Mouse (Mus musculus): ENCODE data around the gene Tedc2. TPM values are rescaled to one million over a fixed set of nuclear protein-coding genes. Genes with fewer than 3 reads are reported as not detected.
A peak's percentile ranks its signal among the peaks of the same experiment; 100 is the strongest.

Gene Tedc2
- polyA plus RNA-seq, 1 experiment, result 4.2 TPM

DNA sequence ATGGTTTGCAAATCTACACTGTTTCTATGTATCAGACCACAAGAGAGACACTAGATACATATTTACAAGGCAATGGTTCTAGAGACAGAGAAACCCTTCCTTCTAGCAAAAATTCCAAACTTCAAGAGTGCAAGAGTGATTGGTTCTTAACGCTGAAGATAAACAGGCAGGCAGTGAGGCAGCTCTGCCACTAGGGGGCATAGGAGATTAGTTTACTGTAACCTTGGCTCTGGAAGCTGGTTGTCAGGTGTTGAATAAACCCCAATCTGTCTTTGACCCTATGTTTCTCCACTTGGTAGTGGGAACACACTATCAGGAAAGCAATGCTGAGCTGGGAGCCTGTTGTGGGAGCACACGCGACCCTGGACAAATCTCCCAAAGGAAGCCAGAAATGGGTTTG, 47.2 kb downstream of the Tedc2 start:
- no peaks in the 10 kb centered on the region for H3K36me3 ChIP-seq (ENCODE audit: control insufficient read depth, insufficient read depth, low read length)
- no peaks in the 10 kb centered on the region for H3K27me3 ChIP-seq (ENCODE audit: control insufficient read depth, insufficient read depth, low read length)
- peak; percentile 54; the same call in 1 of the 2 replicates for TF ChIP-seq CTCF (IDR thresholded peaks at IDR 0.05; ENCODE audit: extremely low read depth, insufficient read length, insufficient replicate concordance, low read depth, low read length)
- TF ChIP-seq POLR2A (IDR thresholded peaks at IDR 0.05; ENCODE audit: low read depth, low read length), result no peak
- H3K4me1 ChIP-seq (ENCODE audit: control insufficient read depth, insufficient read depth, insufficient read length, low read length), result peaks cover 6% of the 10 kb centered on the region; the same call in 1 of the 2 replicates
- no peak overlapping the region for H3K4me3 ChIP-seq (ENCODE audit: low read depth, low read length)
- H3K27ac ChIP-seq (ENCODE audit: insufficient read depth, low read depth, low read length), result no peak overlapping the region
- WGBS, result 7% methylated on average over 3 of the region's 3 CpGs

DNA sequence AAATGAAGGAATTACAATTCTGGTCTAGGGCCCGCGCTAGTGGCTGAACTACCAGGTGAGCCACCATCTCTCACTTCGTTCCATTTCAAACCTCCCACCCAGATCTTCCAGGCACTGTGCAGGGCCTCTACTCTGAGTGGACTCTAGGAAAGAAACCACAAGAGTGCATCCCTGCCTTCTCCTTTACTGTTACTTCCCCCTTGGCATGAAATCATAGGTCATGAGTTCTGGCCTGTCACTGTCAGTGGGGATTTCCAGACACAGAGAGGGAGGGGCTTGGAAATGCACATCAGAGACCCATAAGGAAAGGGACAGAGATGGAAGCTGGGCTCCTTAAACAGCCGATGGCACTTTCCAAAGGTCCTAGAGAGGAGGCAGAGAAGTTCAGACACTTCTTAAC, 48.9 kb downstream of the Tedc2 start:
- TF ChIP-seq POLR2A (IDR thresholded peaks at IDR 0.05; ENCODE audit: low read depth, low read length), result no peak
- no peak for TF ChIP-seq CTCF (IDR thresholded peaks at IDR 0.05; ENCODE audit: extremely low read depth, insufficient read length, insufficient replicate concordance, low read depth, low read length)
- no peak overlapping the region for H3K27ac ChIP-seq (ENCODE audit: insufficient read depth, low read depth, low read length)
- no peaks in the 10 kb centered on the region for H3K27me3 ChIP-seq (ENCODE audit: control insufficient read depth, insufficient read depth, low read length)
- H3K4me3 ChIP-seq (ENCODE audit: low read depth, low read length), result no peak overlapping the region
- WGBS, result 81% methylated on average over 4 of the region's 4 CpGs
- peaks cover 7% of the 10 kb centered on the region for H3K36me3 ChIP-seq (ENCODE audit: control insufficient read depth, insufficient read depth, low read length)
- H3K4me1 ChIP-seq (ENCODE audit: control insufficient read depth, insufficient read depth, insufficient read length, low read length), result peaks cover 11% of the 10 kb centered on the region

DNA sequence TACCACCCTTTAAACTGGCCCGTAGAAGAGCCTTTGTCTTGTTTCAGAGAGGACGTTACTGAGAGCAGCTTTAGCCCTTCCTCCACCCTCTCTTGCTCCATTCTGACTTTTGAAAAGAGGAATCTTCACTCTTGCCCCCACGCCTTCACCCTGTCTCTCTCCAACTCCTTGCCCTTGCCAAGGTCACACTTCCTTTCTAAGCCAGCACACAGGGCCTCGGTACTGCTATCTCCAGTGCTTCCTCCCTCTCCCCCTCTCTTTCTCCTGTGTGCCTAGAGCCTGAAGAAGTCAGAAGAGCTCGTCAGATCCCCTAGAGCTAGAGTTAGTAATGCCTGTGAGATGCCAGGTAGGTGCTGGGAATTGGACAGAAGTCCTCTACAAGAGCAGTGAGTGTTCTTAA, 49.9 kb downstream of the Tedc2 start:
- Histone ChIP-seq H3K27ac (ENCODE audit: insufficient read depth, low read depth, low read length) (0 out of 2 replicates have a peak overlapping the region, but pooled peaks have one; percentile 4), H3K4me3 (ENCODE audit: low read depth, low read length) (no peak overlapping the region), H3K36me3 (ENCODE audit: control insufficient read depth, insufficient read depth, low read length) (peaks cover 10% of the 10 kb centered on the region), H3K4me1 (ENCODE audit: control insufficient read depth, insufficient read depth, insufficient read length, low read length) (peaks cover 11% of the 10 kb centered on the region), H3K27me3 (ENCODE audit: control insufficient read depth, insufficient read depth, low read length) (no peaks in the 10 kb centered on the region)
- TF ChIP-seq POLR2A (IDR thresholded peaks at IDR 0.05; ENCODE audit: low read depth, low read length) (no peak), CTCF (IDR thresholded peaks at IDR 0.05; ENCODE audit: extremely low read depth, insufficient read length, insufficient replicate concordance, low read depth, low read length) (no peak)
- 77% methylated on average over 5 of the region's 5 CpGs for WGBS

DNA sequence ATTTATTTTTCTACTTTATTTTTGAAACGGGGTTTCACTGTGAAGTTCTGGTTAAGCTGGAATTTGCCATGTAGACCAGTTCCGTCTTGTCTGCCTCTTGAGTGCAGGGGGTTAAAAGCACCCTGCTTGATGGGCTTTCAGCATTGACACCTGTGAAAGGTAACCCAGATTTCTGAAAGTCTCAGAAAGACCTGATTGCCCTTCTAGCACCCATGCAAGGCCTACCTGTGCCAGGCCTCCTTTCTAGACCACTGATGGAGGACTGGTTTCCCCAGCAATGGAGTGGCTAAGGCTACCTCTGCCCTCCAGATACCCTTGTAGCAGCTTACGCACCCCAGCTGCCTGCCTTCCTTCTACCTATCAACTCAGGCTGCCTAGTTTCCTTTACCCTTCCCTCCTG, 50.5 kb downstream of the Tedc2 start:
- 57% methylated on average over 3 of the region's 3 CpGs for WGBS
- Histone ChIP-seq H3K4me1 (ENCODE audit: control insufficient read depth, insufficient read depth, insufficient read length, low read length) (peaks cover 11% of the 10 kb centered on the region), H3K4me3 (ENCODE audit: low read depth, low read length) (peak overlapping the region; percentile 86; the same call in 1 of the 2 replicates)

DNA sequence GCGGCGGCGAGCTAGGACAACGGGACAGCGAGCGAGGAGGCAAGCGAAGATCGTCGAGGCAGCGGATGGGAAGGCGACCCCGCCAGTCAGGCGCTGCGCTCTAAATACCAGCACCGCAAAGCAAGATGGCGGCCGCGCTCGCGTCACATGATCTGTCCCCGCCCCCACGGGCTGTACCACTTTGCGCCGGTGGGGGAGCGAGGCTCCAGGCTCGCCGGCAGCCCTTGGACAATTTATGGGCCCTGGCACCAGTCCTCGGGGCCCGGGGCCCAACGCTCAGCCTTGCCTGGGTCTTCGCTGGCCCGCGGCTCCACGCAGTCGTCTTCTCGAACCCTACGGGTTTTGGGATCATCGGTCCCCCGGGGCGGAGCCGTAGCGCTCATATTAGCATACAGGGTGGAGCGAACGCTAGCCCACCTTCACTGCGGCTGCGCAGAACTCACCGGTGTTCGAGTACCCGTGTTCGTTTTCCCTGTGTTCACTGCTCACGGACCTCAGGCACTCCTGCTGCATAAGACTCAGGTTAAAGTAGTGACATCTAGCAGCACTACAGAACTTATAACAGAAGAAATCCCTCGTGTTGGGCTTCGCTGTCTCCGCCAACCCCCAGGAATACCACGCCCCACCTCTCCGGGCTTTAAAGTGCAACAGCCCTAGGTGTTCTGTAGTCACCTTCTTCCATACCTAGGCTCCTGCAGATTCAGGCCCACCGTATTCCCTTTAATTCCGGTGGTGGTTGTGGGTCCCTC, 51.2 kb downstream of the Tedc2 start, which contains the start of gene Atp6v0c:
Atp6v0c (minus strand) TSS at position 386 of the 749 bp plus-strand sequence.
- peak; percentile 76; the same call in 1 of the 2 replicates for TF ChIP-seq POLR2A (IDR thresholded peaks at IDR 0.05; ENCODE audit: low read depth, low read length)
- TF ChIP-seq CTCF (IDR thresholded peaks at IDR 0.05; ENCODE audit: extremely low read depth, insufficient read length, insufficient replicate concordance, low read depth, low read length), result no peak
- Histone ChIP-seq H3K4me1 (ENCODE audit: control insufficient read depth, insufficient read depth, insufficient read length, low read length) (peaks cover 11% of the 10 kb centered on the region), H3K4me3 (ENCODE audit: low read depth, low read length) (peak within 1 kb of the TSS; percentile 86), H3K27me3 (ENCODE audit: control insufficient read depth, insufficient read depth, low read length) (no peaks in the 10 kb centered on the region), H3K27ac (ENCODE audit: insufficient read depth, low read depth, low read length) (peak within 1 kb of the TSS; percentile 99), H3K36me3 (ENCODE audit: control insufficient read depth, insufficient read depth, low read length) (peaks cover 13% of the 10 kb centered on the region)
- under 1% methylated on average over 58 of the region's 58 CpGs for WGBS

More for the DNA sequence above, 50.5 kb downstream of the Tedc2 start:
- Histone ChIP-seq H3K27ac (ENCODE audit: insufficient read depth, low read depth, low read length) (no peak overlapping the region), H3K27me3 (ENCODE audit: control insufficient read depth, insufficient read depth, low read length) (no peaks in the 10 kb centered on the region), H3K36me3 (ENCODE audit: control insufficient read depth, insufficient read depth, low read length) (peaks cover 13% of the 10 kb centered on the region)
- no peak for TF ChIP-seq POLR2A (IDR thresholded peaks at IDR 0.05; ENCODE audit: low read depth, low read length)
- no peak for TF ChIP-seq CTCF (IDR thresholded peaks at IDR 0.05; ENCODE audit: extremely low read depth, insufficient read length, insufficient replicate concordance, low read depth, low read length)

DNA sequence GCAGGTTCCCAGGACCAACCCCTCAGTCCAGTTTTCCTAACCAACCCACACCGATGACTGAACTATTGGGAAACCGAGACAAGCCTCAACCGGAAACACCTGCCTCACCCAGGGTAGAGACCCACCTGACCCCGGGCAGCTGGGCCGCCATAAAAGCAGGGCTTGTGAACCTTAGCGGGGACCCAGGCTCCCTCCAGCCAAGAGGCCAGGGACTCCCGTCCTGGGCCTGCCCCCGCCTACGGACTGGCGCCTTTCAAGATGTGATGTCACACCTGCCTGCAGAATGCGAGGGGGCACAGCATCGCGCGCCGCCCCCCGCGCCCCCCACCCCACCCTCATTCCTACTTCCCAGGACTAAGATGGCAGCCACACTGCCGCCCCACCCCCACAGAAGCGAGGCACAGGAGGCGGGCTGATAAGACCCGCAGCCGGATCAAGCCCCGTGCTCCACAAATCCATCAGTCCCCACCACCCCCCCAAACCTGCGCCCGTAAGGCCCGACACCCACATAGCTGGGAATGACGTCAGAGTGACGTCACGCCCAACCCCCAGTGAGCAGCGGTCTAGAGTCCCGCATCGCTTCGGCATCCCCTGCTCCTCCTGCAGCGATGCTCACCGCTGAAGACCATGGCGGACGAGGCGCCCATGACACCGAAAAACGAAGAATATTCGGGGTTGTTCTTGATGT, 51.9 kb downstream of the Tedc2 start:
- WGBS, result under 1% methylated on average over 41 of the region's 41 CpGs
- peak overlapping the region; percentile 99 for H3K27ac ChIP-seq (ENCODE audit: insufficient read depth, low read depth, low read length)

More for the DNA sequence above, 51.9 kb downstream of the Tedc2 start:
- Histone ChIP-seq H3K27me3 (ENCODE audit: control insufficient read depth, insufficient read depth, low read length) (no peaks in the 10 kb centered on the region), H3K4me1 (ENCODE audit: control insufficient read depth, insufficient read depth, insufficient read length, low read length) (peaks cover 11% of the 10 kb centered on the region), H3K36me3 (ENCODE audit: control insufficient read depth, insufficient read depth, low read length) (peaks cover 13% of the 10 kb centered on the region), H3K4me3 (ENCODE audit: low read depth, low read length) (peak overlapping the region; percentile 86)
- TF ChIP-seq POLR2A (IDR thresholded peaks at IDR 0.05; ENCODE audit: low read depth, low read length), result no peak
- no peak for TF ChIP-seq CTCF (IDR thresholded peaks at IDR 0.05; ENCODE audit: extremely low read depth, insufficient read length, insufficient replicate concordance, low read depth, low read length)
